Mouse (Mus musculus): ENCODE data around the gene Slc44a5.

Gene Slc44a5

GRCm38 (mm10) chr3:154171881-154172592 lies 198.8 kb downstream of the Slc44a5 start:
- no peak for DNase-seq (ENCODE audit: low spot score in 2 of 2)

DNA sequence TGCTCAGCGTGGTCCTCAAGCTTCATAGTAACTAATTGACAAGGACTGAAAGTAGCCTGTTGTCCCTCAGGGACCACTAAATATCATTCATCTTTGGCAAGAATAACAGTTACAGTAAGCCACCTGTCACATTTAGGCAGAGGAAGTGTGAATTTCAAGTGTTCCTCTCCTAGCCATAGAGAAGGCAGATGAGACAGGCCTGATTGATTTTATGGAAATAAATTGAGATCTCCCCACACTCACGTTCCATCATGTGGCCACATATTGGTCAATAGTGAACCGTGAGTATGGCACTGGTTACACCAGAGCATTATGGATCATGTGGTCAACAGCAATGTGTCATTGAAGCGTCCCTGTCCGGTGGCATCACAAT lies 199.3 kb downstream of the Slc44a5 start:
- no peak for DNase-seq (ENCODE audit: low spot score in 2 of 2)

DNA sequence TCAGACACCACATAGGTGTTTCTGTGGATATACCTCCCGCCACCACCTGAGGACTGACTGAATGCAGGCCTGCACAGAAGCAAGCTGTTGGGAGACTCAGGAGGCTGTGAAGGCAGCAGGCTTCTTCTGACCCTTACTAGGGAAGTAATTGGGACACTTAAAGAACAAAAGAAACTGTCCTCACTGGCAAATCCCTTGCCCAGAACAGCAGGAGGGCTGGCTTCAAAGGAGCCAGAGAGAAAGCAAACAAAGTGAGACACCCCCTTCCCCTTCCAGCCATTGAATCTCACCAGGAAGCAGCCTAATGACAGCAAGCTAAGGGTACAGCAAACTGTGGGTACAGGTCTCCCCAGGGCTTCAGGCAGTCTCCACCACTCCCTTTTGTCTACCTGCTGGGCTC lies 200.3 kb downstream of the Slc44a5 start:
- no peak for DNase-seq (ENCODE audit: low spot score in 2 of 2)

- no peak for DNase-seq (ENCODE audit: low spot score in 2 of 2)
These were observed 200.8 kb downstream of the Slc44a5 start for GRCm38 (mm10) chr3:154174031-154174430.

DNA sequence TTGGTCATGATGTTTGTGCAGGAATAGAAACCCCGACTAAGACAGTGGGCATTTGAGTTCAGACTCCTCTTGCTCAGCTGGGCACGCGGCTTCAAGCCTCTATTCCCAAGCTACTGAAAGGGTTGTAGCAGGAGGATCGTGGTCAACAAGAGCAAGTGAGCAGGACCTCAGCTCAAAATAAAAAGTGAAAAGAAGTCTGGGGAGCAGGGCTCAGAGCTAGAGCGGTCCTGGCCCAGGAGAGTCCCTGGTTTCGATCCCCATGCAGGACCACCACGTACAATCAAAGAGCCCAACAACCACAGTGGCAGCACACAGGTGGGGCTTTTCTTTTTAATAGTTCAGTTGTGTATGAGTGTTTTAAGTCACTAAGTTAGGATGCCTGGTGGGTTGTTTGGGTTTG lies 201.5 kb downstream of the Slc44a5 start:
- no peak for DNase-seq (ENCODE audit: low spot score in 2 of 2)

- DNase-seq (ENCODE audit: low spot score in 2 of 2): peak in 1 of 2 experiments; percentile 25
These were observed 204.5 kb downstream of the Slc44a5 start for GRCm38 (mm10) chr3:154177665-154178305.

GRCm38 (mm10) chr3:154179423-154179920 lies 206.2 kb downstream of the Slc44a5 start:
- DNase-seq (ENCODE audit: low spot score in 2 of 2): no peak

DNA sequence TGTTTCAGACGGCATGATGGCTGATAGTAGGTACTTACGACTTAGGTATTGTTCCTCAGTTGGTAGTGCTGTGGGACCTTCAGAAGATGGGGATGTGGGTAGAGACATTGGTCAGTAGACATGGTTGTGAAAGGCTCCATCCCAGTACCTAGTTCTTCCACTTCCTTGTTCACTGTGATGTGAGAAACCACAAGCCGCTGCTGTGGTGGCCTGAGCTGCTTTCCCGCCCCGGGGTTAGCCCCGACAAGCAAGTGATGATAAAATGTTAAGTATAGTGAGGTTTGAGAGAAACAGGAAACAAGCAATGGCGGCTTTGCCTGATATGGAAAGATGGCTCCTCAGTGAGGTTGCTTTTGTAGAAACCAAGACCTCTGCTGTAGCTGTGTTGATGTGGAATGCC lies 209.8 kb downstream of the Slc44a5 start:
- peak; percentile 70 to 81 for DNase-seq (ENCODE audit: low spot score in 2 of 2)

DNA sequence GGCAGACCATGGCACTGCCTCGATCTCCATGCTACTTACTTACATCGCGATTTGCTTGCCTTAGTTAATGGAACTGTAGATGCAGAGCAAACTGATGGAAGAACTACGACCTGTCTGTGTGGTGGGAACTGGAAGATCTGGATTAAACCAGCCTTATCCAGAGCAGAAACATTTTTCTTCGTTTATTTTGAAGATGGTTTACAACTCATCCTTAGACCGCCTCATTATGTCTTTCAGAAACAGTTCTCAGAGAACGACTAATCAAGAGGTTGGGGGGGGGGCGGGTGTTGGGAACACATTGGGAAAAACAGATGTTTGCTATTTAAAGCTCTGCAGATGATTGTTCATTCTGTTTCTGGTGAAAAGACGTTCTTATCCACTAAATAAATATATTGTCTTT lies 210.7 kb downstream of the Slc44a5 start:
- DNase-seq (ENCODE audit: low spot score in 2 of 2): no peak

DNA sequence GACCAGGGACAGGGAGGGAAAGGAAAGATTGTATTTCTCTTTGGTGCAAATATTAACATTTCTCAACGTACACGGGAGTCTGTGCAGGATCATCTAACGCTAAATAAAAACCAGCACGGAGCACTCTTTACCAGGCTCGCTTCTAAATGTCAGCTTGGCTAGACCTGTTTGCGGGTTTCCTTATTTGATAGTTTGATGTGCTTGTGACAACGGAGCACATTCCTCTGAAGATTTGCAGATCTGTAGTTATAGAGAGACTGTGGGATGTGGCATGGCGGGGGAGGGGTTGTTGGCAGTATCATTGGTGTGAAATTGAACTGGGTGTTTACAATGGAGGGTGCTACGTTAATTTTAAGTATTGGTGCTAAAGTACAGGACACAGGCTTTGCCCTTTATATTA lies 215.4 kb downstream of the Slc44a5 start:
- DNase-seq (ENCODE audit: low spot score in 2 of 2): no peak

- DNase-seq (ENCODE audit: low spot score in 2 of 2): no peak
These were observed 219.2 kb downstream of the Slc44a5 start for GRCm38 (mm10) chr3:154192328-154193030.

- no peak for DNase-seq (ENCODE audit: low spot score in 2 of 2)
These were observed 220.1 kb downstream of the Slc44a5 start for GRCm38 (mm10) chr3:154193189-154193840.

- DNase-seq (ENCODE audit: low spot score in 2 of 2): no peak
These were observed 227.2 kb downstream of the Slc44a5 start for GRCm38 (mm10) chr3:154200422-154200828.

- no peak for DNase-seq (ENCODE audit: low spot score in 2 of 2)
These were observed 228.6 kb downstream of the Slc44a5 start for GRCm38 (mm10) chr3:154201796-154202195.

DNA sequence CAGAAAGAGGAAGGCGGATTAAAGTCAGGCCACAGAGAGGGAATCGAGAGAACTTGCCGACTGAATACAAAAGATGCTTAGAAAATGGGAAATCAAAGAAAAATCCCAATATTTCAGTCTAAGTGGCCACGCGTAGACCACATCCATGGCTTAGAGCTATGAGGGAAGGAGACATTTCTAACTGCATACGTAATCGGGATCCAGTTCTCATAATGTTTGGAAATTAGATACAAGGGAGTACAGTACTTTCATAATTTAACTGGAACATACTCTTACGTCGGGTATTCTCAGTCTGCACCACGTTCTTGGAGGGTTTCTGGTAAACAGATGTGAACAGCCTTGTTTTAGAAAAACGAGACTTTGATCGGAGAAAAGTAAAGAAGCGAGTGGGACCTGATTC lies 229.1 kb downstream of the Slc44a5 start:
- no peak for DNase-seq (ENCODE audit: low spot score in 2 of 2)

GRCm38 (mm10) chr3:154208479-154208878 lies 235.2 kb downstream of the Slc44a5 start:
- DNase-seq (ENCODE audit: low spot score in 2 of 2): no peak

DNA sequence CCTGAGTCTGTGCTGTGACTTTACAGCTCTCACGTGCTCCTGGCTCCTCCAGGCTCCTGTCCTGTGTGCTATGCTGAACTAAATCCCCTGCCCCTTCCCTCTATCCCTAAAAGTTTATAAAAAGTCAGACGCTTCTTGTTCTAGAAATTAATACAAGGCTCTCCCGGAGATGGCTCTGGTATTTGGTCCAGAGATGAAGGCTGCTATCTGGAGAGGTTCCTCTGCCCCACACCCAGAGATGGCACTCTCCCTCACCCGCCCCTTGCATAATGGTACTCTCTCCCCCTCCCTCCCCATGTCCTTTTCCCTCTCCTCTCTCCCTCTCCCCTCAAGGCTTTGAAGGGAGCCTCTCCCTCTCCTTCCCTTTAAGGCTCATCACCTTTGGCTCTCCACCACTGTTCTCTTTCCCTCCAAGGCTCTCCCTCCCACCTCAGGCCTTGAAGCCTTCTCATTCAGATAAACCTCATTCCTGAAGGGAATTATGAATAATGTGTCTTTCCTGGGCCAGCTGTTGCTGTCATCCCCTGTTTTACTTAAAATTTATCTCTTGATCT lies 236.0 kb downstream of the Slc44a5 start:
- DNase-seq (ENCODE audit: low spot score in 2 of 2): no peak

DNA sequence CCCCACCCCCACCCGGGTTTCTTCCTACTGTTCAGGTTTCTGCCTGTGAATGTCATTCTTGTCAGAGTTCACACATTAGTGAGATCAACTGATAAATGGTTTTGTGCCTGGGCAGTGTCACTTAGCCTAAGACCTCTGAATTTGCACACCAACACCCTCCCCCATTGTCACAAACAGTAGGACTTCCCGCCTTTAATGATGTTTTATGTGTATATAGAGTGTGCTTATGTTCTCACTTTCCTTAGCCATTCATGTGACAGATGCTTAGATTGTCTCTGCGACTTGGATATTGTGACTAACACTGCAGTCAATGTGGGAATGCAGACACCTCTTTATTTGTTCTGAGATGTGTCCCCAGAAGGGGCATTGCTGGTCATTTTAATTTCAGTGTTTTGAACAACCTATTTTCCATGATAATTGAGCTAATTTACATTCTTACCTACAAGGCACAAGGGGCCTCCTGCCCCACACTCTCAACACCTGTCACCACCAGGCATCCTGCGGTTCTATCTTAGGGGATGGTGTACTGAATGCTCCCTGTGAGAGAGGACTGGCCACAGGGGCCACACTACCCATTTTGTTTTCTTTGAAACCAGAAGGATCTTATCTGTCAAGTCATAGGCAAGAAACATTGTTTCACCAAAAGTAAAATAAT lies 236.7 kb downstream of the Slc44a5 start:
- DNase-seq (ENCODE audit: low spot score in 2 of 2): peak; percentile 33 to 56

DNA sequence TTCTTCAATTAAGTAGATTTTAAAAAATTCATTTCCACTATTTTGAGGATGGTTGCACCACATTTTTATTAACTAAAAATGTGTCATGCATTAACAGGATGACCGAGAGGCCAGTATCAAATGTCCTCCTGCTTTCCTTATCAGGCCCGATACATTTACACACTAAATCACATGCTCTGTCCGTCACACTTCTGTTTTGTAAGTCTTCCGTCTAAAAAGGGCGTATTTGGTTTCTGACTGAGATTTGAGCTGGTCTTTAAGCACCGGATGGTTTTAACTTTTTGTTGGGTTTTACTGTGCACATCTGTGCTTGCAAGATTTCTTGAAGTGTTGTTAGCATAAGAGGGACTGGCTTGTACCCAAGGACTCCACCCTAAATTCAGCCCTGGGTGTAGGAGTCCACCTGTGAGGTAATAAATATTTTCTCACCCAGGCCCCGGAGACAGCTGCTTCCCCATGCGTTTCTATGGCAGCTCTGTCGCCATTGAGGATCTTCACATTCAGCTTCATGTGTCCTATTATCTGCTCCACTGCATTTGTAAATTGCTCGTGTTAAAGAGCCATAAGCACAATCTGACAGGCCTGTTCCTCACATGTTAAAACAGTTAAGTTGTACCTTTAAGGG lies 237.3 kb downstream of the Slc44a5 start:
- no peak for DNase-seq (ENCODE audit: low spot score in 2 of 2)

- DNase-seq (ENCODE audit: low spot score in 2 of 2): no peak
These were observed 239.3 kb downstream of the Slc44a5 start for GRCm38 (mm10) chr3:154212551-154212950.

GRCm38 (mm10) chr3:154215309-154215708 lies 242.1 kb downstream of the Slc44a5 start:
- DNase-seq (ENCODE audit: low spot score in 2 of 2): no peak
